Mouse (Mus musculus): ENCODE data around the gene Rtbdn. TPM values are rescaled to one million over a fixed set of nuclear protein-coding genes. Genes with fewer than 3 reads are reported as not detected.

Rtbdn gene
- polyA plus RNA-seq, 2 experiments, result not detected

DNA sequence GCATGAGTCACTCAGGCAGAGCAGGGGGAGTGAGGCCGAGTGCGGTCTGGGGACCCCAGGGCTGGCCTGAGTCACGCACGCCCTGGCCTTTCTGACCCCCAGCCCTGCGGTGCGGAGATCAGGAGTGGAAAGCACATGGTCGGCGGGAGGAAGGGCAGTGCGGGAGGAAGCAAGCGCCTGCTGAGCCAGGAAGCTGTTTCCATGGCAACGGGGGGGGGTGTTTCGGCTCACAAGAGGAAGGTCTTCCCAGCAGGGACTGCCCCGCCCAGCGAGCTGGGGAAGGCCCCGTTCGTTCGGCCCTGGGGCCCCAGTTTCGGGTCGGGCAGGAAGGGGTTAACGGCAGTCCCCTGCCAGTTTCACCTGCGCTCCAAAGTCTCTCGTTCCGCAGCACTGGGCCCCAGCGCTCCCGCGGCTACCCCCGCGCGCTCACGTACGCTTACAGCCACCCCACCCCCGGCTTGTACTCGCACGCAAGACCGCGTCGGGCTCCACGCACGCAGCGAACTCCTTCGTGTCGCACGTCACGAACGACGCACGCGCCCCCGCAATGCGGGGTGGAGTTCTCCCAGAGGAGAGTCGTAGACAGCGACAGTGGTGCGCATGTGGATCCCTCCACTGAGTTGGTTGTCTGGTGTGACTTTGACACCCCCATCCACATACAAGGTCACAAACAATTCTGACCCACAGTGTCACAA lies 39.0 kb downstream of the Rtbdn start:
- H3K4me1 ChIP-seq (ENCODE audit: control insufficient read depth, insufficient read depth, low read length), result peaks cover 26% of the 10 kb centered on the region
- H3K27me3 ChIP-seq (ENCODE audit: control insufficient read depth, insufficient read depth, low read length), result no peaks in the 10 kb centered on the region
- 1% methylated on average over 52 of the region's 53 CpGs for WGBS
- peak overlapping the region; percentile 52; the same call in 1 of the 2 replicates for H3K27ac ChIP-seq (replicated peaks; ENCODE audit: low read depth, low read length)
- TF ChIP-seq POLR2A (IDR thresholded peaks at IDR 0.05; ENCODE audit: borderline replicate concordance, extremely low read depth, insufficient read depth, insufficient read length), result no peak
- DNase-seq (ENCODE audit: low spot score), result peak; percentile 74
- no peak for ATAC-seq (ENCODE audit: low FRiP score, low read depth)
- H3K9ac ChIP-seq (ENCODE audit: low read depth, low read length, severe bottlenecking), result peak overlapping the region; percentile 42
- peak overlapping the region; percentile 89 for H3K4me2 ChIP-seq (replicated peaks; ENCODE audit: low read depth, low read length, severe bottlenecking)
- H3K4me3 ChIP-seq (replicated peaks; ENCODE audit: low read length), result peak overlapping the region; percentile 37
- no peaks in the 10 kb centered on the region for H3K36me3 ChIP-seq (ENCODE audit: control insufficient read depth, insufficient read depth, low read length)
- H3K9me3 ChIP-seq (ENCODE audit: control insufficient read depth, low read length), result no peaks in the 10 kb centered on the region

DNA sequence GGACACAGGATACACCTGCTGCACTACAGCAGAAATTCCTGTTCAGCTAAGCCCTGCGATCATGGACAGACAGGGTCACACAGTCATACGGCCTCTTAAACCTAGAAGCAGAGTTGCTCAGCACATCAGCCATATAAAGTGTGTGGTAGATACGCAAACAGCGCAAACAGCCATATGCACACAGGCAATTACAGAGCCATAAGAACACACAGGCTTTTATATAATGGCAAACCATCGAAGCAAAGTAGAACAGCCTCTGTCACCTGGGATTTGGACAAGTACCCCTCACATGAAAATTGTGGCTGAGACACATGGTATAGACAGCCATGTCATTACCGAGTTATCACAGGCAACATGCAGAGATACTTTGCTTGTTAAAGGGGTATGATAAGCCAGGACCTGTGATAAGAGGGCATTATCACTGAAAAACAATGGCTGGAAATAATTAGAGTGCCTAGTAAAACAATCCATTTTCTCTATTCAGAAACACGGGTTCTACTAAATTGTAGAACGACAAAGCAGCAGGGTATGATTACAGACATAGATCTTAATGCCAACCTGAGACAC lies 39.7 kb downstream of the Rtbdn start:
- 20% methylated on average over 8 of the region's 8 CpGs for WGBS
- H3K9me3 ChIP-seq (ENCODE audit: control insufficient read depth, low read length), result no peaks in the 10 kb centered on the region
- no peaks in the 10 kb centered on the region for H3K27me3 ChIP-seq (ENCODE audit: control insufficient read depth, insufficient read depth, low read length)
- H3K4me3 ChIP-seq (replicated peaks; ENCODE audit: low read length), result peak overlapping the region; percentile 37
- H3K36me3 ChIP-seq (ENCODE audit: control insufficient read depth, insufficient read depth, low read length), result no peaks in the 10 kb centered on the region
- H3K4me2 ChIP-seq (replicated peaks; ENCODE audit: low read depth, low read length, severe bottlenecking), result peak overlapping the region; percentile 89
- peaks cover 23% of the 10 kb centered on the region for H3K4me1 ChIP-seq (ENCODE audit: control insufficient read depth, insufficient read depth, low read length)
- no peak overlapping the region; the same call in 1 of the 2 replicates for H3K27ac ChIP-seq (replicated peaks; ENCODE audit: low read depth, low read length)
- TF ChIP-seq POLR2A (IDR thresholded peaks at IDR 0.05; ENCODE audit: borderline replicate concordance, extremely low read depth, insufficient read depth, insufficient read length), result no peak
- ATAC-seq (ENCODE audit: low FRiP score, low read depth), result no peak
- DNase-seq (ENCODE audit: low spot score), result no peak
- peak overlapping the region; percentile 42 for H3K9ac ChIP-seq (ENCODE audit: low read depth, low read length, severe bottlenecking)

DNA sequence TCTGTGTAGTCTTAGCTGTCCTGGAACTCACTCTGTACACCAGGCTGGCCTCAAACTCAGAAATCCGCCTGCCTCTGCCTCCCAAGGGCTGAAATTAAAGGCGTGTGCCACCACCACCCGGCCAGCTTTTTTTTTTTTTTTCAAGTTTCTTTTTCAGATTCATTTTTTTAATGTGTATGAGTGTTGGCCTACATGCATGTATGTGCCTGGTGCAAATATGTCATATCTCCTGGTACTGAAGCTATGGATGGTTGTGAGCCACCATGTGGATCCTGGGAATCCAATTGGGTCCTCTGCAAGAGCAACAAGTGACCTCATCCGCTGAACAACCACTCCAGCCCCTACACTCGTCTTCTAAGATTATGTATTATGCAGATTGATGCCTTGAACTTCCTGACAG lies 40.6 kb downstream of the Rtbdn start:
- no peaks in the 10 kb centered on the region for H3K36me3 ChIP-seq (ENCODE audit: control insufficient read depth, insufficient read depth, low read length)
- H3K4me3 ChIP-seq (replicated peaks; ENCODE audit: low read length), result no peak overlapping the region
- H3K4me1 ChIP-seq (ENCODE audit: control insufficient read depth, insufficient read depth, low read length), result peaks cover 23% of the 10 kb centered on the region
- no peak overlapping the region for H3K4me2 ChIP-seq (replicated peaks; ENCODE audit: low read depth, low read length, severe bottlenecking)
- TF ChIP-seq POLR2A (IDR thresholded peaks at IDR 0.05; ENCODE audit: borderline replicate concordance, extremely low read depth, insufficient read depth, insufficient read length), result no peak
- no peaks in the 10 kb centered on the region for H3K9me3 ChIP-seq (ENCODE audit: control insufficient read depth, low read length)
- ATAC-seq (ENCODE audit: low FRiP score, low read depth) (no peak), DNase-seq (ENCODE audit: low spot score) (no peak)
- H3K27ac ChIP-seq (replicated peaks; ENCODE audit: low read depth, low read length), result no peak overlapping the region
- H3K27me3 ChIP-seq (ENCODE audit: control insufficient read depth, insufficient read depth, low read length), result no peaks in the 10 kb centered on the region
- WGBS, result 81% methylated on average over 5 of the region's 5 CpGs
- H3K9ac ChIP-seq (ENCODE audit: low read depth, low read length, severe bottlenecking), result no peak overlapping the region

DNA sequence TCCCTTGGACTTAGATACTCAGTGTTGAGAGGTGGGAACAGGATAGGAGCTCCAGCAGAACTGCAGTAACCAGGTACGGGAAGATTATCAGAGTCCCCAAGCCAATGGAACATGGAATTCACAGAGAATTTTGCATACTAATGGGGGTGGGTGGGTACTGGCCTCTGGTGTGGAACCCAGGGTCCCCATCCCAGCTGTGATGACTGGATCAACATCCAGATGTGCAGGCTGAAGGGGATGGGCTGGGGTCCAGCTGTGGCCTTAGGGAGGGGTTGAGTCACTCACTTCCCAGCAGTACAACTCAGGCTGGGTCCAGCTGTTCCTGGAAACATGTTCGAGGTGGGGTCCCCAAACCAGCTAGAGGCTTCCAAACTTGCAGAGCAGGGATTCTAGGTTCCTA lies 41.1 kb downstream of the Rtbdn start:
- no peak overlapping the region for H3K9ac ChIP-seq (ENCODE audit: low read depth, low read length, severe bottlenecking)
- no peak overlapping the region for H3K4me3 ChIP-seq (replicated peaks; ENCODE audit: low read length)
- no peaks in the 10 kb centered on the region for H3K27me3 ChIP-seq (ENCODE audit: control insufficient read depth, insufficient read depth, low read length)
- H3K4me1 ChIP-seq (ENCODE audit: control insufficient read depth, insufficient read depth, low read length), result peaks cover 23% of the 10 kb centered on the region
- no peaks in the 10 kb centered on the region for H3K36me3 ChIP-seq (ENCODE audit: control insufficient read depth, insufficient read depth, low read length)
- H3K4me2 ChIP-seq (replicated peaks; ENCODE audit: low read depth, low read length, severe bottlenecking), result no peak overlapping the region
- ATAC-seq (ENCODE audit: low FRiP score, low read depth) (no peak), DNase-seq (ENCODE audit: low spot score) (no peak)
- H3K27ac ChIP-seq (replicated peaks; ENCODE audit: low read depth, low read length), result no peak overlapping the region
- no peaks in the 10 kb centered on the region for H3K9me3 ChIP-seq (ENCODE audit: control insufficient read depth, low read length)
- WGBS, result 61% methylated on average over 2 of the region's 2 CpGs
- TF ChIP-seq POLR2A (IDR thresholded peaks at IDR 0.05; ENCODE audit: borderline replicate concordance, extremely low read depth, insufficient read depth, insufficient read length), result no peak

DNA sequence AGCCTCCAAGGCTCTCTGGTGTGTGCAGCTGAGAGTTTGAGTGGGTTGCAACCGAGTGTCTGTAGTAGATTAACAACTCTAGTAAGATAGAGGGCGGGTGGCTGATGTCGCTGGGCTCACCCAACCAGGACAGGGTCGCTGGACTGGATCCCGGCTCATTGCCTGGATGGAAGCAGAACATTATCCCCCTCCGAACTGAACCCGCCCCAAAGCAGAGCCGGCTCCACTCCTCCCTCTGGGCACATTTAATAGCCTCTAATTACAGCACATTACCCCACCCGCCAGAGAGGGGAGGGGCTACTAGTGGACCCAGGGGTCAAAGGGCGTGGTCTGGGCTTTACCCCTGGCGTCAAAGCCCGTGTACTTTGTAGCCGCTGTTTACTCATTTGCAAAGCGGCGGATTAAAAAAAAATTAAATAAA lies 42.5 kb downstream of the Rtbdn start:
- H3K36me3 ChIP-seq (ENCODE audit: control insufficient read depth, insufficient read depth, low read length), result no peaks in the 10 kb centered on the region
- H3K4me1 ChIP-seq (ENCODE audit: control insufficient read depth, insufficient read depth, low read length), result peaks cover 21% of the 10 kb centered on the region
- no peak overlapping the region for H3K9ac ChIP-seq (ENCODE audit: low read depth, low read length, severe bottlenecking)
- no peaks in the 10 kb centered on the region for H3K9me3 ChIP-seq (ENCODE audit: control insufficient read depth, low read length)
- no peak for ATAC-seq (ENCODE audit: low FRiP score, low read depth)
- DNase-seq (ENCODE audit: low spot score), result no peak
- H3K4me2 ChIP-seq (replicated peaks; ENCODE audit: low read depth, low read length, severe bottlenecking), result peak overlapping the region; percentile 75
- WGBS, result 6% methylated on average over 15 of the region's 15 CpGs
- TF ChIP-seq POLR2A (IDR thresholded peaks at IDR 0.05; ENCODE audit: borderline replicate concordance, extremely low read depth, insufficient read depth, insufficient read length), result no peak
- 0 out of 2 replicates have a peak overlapping the region, but pooled peaks have one; percentile 67 for H3K4me3 ChIP-seq (replicated peaks; ENCODE audit: low read length)
- H3K27me3 ChIP-seq (ENCODE audit: control insufficient read depth, insufficient read depth, low read length), result no peaks in the 10 kb centered on the region
- H3K27ac ChIP-seq (replicated peaks; ENCODE audit: low read depth, low read length), result no peak overlapping the region

All from limb, embryonic 14.5 days (tissue).